In the genomic region with DNA sequence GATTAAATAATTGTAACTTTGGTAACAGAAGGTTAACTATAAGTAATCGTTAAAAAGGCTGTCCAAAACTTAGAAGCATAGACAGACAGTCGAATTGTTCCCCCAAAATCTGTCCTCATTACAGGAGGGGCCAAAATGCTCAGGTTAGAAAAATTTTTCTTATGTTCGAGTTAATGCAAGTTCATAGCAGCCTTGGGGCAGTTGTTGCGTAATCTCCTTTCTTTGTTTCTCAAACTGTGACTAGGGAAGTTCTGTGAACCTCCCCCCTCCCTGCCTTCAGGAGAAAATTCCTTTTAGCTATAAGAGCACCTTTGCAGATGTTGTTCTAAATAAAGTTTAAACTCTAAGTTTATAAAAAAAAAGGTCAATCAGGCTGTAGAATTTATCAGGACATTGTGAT, we compare ENCODE assay signal across 21 mouse cellular contexts.
"Had no signal": no experiment of that assay in that cellular context is flagged by ENCODE, and none has a peak within 500 bp of the region (broad histone marks: within the 10 kb centered on the region; RNA-seq: fewer than 3 reads in every experiment).

No protein-coding gene starts in this region.

- H3K4me3 ChIP-seq: layer of hippocampus, adult 2 months; left cerebral cortex, adult 2 months; limb, embryonic 12.5 days; liver, embryonic 13.5 days; neural tube, embryonic 12.5 days; neural tube, embryonic 15.5 days had no signal

- H3K27ac ChIP-seq: layer of hippocampus, adult 2 months; left cerebral cortex, adult 2 months; limb, embryonic 12.5 days; liver, embryonic 13.5 days; neural tube, embryonic 12.5 days; neural tube, embryonic 15.5 days; stomach, postnatal 0 days had no signal

- H3K9ac ChIP-seq: limb, embryonic 12.5 days; liver, embryonic 13.5 days; neural tube, embryonic 12.5 days; neural tube, embryonic 15.5 days had no signal

- H3K36me3 ChIP-seq: limb, embryonic 12.5 days; liver, embryonic 13.5 days; neural tube, embryonic 12.5 days; neural tube, embryonic 15.5 days had no signal

- H3K4me1 ChIP-seq: limb, embryonic 12.5 days; liver, embryonic 13.5 days; neural tube, embryonic 12.5 days; neural tube, embryonic 15.5 days had no signal

- H3K27me3 ChIP-seq: limb, embryonic 12.5 days; liver, embryonic 13.5 days; neural tube, embryonic 12.5 days; neural tube, embryonic 15.5 days had no signal

- H3K4me2 ChIP-seq: limb, embryonic 12.5 days; liver, embryonic 13.5 days; midbrain, embryonic 11.5 days; neural tube, embryonic 12.5 days; neural tube, embryonic 15.5 days had no signal

- H3K9me3 ChIP-seq: neural tube, embryonic 12.5 days; neural tube, embryonic 15.5 days had no signal

- DNase-seq: kidney, adult 9 months; kidney, postnatal 14 days; layer of hippocampus, adult 9-11 months; liver, embryonic 13.5 days; lung, adult 2 months; lung, postnatal 14 days; lung, postnatal 4 days; midbrain, embryonic 14.5 days; right cerebral cortex, adult 18-20 months; right cerebral cortex, postnatal 14 days; right cerebral cortex, postnatal 4 days; thymus, adult 2 months; thymus, postnatal 14 days; thymus, postnatal 4 days had no signal
